Mouse (Mus musculus): ENCODE data around the gene Mkrn1.
"Not testable (repeated sequence)": the region's sequence is repeated elsewhere in the genome, so short reads cannot be mapped to it uniquely, and the experiment has no call there.

The Mkrn1 gene

DNA sequence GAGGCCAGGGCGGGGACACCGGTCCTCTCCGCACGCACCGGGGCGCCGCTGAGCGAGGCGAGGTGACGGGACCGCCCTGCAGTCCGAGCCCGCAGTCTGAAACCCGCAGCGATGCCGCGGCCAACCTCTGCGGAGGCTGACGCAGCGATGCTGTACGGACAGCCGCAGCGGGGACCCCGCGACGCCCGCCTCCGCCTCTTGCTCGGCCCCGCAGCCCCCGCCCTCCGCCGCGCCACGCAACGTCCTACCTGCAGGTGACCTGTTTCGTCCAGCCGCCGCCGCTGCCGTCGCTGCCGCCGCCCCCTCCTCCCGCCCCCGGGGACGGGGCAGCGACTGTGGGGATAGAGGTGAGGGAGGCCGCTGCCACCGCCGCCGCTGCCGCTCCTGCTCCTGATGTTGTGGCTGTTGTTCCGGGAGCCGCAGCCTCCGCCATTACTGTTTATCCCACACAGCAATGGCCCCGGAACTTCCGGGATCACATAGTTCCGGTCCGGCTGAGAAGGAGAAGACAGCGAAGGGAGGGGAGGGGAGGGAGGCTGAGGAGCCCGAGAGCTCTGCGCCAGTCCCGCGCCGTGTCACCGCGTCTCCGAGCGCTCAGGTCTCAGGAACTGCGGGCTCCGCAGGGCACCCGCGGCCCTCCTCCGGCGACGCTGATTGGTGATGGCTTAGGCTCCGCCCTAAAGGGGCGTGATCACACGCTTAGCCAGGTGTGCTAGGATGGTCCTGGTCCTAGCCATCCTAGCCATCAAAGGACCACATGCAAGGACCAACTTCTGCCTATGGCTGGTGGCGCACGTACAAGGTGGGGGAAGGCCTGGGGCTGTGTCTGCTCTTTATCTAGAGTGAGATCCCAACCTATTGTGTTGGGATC, at the start of gene Mkrn1:
Gene Mkrn1, minus strand, starts transcription at position 612 of the 871 bp plus-strand sequence.
- peak; percentile 90 for DNase-seq (ENCODE audit: low read depth, low spot score)

DNA sequence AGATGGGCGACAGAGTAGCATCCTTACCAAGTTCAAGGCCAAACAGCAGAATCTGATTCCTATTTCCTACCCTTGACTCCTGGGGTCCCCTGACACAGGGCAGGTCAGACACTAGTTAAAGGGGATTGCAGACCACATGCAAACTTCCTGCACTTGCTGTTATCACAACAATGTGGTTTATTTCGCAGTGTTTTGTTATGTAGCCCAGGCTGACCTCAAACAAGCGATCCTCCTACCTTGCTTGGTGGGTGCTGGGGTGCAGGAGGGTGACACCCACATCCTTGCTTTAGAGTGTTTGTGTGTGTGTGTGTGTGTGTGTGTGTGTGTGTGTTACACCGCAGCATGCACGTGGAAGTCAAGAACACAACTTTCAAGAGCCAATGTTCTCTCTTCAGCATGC, 49.2 kb upstream of the Mkrn1 start:
- no peak for DNase-seq (ENCODE audit: low read depth, low spot score)

DNA sequence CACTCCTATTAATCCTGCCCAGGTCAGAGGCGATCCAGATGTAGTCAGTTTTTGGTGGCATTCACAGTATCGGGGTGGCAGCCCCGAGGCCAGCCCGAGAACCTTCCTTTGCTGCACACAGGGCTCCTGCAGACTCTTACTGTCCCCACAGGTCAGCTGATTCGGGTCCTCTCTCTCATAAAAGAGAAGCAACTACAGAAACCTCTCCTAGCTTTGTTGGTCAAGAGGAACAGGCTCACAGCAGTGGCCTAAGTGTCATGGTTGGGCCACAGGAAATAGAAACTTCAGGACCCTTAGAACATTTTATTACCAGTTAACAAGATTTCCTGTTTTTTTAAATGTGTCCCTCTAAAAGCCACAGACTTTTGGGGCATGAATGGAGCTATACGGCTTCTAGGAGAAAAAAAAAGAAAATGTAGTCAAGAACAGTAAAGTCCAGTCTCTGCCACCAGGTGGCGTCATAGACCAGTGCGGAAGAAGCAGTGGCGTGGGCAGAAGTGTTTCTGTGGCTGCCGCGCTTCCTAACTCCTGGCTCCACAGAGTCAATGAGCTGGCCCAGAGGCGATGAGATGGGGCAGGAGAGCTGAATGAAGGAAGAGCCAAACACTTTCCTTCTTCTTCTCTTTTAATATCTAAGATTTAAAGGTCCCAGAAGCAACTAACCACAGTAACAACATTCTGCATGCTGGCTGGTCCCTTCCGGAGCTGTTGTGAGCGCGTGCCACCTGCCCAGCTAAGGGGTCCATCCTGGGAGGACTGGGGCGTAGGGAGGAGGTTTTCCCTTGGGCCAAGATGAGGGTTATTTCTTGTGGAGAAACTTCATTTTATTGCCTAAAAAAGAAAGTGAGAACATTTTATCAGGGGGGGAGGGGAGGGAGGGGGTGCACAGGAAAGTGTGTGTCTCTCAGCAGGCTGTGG, 42.6 kb upstream of the Mkrn1 start:
- DNase-seq (ENCODE audit: low read depth, low spot score), result peak; percentile 90

DNA sequence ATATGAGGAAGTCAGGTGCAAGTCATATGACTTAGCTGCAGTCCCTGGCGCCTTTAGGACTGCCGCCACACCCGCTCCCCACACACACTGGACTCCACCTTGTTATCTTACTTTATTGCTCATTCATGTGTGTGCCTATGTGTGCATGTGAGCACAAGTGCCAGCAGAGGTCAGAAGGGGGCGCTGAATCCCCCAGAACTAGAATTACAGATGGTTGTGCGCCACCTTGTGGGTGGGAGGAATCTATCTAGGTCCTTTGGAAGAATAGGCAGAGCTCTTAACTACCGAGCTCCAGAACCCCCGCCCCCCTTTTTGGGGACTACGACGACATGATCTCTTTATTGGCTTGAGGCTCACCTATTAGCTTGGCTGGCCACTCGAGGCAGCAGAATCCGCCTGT, 39.8 kb upstream of the Mkrn1 start:
- DNase-seq (ENCODE audit: low read depth, low spot score), result peak; percentile 42

DNA sequence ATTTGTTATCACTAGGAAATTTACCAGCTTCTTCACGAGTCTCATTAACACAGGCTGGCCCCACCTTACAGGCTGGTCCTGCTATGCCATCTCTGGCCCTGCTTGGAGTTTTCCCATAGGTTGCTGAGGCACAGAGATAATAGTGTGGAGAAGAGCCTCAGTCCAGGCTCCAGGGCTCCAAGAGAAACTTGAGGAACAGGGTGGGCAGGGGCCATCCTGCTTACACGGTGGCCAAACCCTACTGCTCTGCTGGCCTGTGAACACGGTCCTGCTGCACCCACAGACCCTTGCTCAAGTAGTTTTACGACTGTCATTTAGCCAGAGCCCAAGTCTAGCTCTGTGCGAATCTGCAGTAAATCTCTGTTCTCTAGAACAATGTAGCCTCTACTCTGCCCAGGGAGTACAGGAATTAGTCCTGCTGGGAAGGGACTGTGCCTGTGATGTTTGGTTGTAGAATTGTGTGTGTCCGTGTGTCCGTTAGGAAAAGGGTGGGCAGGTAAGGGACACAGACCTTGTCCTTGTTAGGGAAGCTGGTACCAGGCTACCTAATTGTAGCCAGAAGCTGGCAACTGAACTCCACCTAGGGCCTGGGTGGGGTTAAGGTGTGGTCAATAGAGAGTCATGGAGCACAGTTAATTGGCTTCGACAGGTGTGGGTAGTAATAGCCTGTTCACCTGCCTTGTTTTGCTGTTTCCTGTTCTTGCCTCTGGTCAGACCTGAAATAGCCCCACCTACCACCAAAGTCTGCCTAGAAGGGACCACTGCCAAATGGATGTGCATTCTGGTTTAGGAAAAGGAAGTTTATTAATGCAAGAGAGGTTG, 35.3 kb upstream of the Mkrn1 start:
- DNase-seq (ENCODE audit: low read depth, low spot score), result no peak

DNA sequence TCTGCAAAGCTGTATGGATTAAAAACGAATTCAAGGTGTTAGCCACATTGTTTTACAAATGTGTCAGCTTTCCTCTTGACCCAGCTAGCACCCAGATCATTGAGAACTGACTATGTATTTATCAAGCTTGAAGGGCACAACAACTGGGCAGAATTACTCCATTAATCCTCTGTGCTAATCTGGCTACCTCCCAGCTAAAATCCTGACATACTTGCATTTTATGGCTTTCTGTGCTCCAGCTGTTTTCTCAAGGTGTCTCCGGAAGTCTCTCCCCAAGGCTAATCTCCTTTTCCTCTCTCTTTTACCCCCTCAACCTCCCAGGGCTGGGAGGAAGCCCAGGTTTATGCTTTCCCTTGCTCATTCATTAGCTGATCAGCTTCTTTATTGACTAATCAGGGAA, 34.4 kb upstream of the Mkrn1 start:
- DNase-seq (ENCODE audit: low read depth, low spot score), result no peak

DNA sequence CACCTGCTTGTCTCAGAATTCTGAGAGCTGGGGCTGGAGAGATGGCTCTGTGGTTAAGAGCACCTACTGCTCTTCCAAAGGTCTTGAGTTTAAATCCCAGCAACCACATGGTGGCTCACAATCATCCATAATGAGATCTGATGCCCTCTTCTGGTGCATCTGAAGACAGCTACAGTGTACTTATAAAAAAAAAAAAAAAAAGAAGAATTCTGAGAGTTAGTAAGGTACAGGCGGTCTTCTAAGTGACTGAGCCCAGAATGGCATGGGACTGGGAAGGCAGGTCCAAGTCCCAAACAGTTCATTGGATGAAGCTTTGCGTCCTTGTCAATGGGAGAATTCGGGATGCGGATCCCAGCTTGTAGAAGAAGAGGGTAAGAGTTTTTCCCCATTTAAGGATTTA, 33.3 kb upstream of the Mkrn1 start:
- DNase-seq (ENCODE audit: low read depth, low spot score), result no peak

DNA sequence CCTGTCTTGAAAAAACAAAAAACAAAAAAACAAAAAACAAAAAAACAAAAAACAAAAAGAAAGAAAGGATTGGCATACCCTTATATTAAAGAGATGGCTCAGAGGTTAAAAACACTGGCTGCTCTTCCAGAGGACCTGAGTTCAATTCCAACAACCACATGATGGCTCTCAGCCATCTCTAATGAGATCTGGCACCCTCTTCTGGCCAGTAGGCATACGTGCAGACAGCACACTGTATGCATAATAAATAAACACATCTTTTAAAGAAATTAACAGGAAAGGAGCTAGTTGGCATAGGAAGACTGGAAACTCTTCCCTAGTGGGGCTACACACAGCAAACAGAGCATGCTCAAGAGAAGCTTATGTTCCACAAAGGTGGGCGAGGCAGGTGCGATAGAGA, 30.8 kb upstream of the Mkrn1 start:
- DNase-seq (ENCODE audit: low read depth, low spot score), result peak; percentile 44

DNA sequence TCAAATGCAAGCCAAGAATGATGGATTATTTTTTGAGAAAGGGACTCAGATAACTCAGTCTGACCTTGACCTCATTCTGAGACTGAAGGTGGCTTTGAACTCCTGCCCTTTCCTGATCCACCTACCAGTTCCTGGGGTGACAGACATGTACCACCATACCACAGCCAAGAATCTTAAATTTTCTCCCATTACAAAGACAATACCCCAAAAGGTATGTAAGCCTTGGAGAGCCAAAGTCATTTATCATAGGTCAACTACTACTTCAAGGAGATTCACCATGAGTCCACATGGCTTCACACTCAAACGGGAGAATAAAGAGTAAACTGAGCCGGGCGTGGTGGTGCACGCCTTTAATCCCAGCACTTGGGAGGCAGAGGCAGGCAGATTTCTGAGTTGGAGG, 30.3 kb upstream of the Mkrn1 start:
- DNase-seq (ENCODE audit: low read depth, low spot score), result no peak

DNA sequence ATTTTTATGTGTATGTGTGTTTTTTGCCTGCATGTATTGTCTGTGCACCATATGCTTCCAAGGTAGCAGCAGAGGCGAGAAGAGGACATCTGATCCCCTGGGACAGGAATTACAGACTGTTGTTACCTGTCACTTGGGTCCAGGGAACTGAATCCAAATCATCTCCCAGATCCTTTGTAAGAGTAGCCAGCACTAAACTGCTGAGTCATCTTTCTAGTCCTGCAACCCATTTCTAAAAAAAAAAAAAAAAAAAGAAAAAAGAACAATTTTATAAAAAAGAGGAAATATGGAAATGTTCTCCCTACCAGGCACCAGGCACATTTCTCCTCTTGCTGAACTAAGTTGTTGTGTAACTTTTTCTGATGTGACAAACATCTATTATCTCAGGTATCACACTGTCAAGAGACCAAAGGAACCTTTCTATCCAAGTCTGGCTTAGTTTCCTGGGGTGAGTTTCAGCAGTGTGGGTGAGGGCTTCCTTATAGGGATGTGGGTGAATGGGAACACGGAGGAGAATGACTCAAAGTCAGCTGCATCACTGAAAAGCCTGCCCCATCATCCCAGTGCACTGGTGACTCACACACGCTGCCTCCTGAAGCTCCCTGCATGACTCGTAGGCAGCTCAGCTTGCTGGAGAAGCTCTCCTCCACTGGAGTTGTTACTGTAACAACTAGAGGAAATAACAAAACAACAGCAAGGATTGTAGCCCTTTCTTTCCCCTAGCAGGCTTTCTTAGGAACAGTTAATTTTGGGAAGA, 27.3 kb upstream of the Mkrn1 start:
- no peak for DNase-seq (ENCODE audit: low read depth, low spot score)

DNA sequence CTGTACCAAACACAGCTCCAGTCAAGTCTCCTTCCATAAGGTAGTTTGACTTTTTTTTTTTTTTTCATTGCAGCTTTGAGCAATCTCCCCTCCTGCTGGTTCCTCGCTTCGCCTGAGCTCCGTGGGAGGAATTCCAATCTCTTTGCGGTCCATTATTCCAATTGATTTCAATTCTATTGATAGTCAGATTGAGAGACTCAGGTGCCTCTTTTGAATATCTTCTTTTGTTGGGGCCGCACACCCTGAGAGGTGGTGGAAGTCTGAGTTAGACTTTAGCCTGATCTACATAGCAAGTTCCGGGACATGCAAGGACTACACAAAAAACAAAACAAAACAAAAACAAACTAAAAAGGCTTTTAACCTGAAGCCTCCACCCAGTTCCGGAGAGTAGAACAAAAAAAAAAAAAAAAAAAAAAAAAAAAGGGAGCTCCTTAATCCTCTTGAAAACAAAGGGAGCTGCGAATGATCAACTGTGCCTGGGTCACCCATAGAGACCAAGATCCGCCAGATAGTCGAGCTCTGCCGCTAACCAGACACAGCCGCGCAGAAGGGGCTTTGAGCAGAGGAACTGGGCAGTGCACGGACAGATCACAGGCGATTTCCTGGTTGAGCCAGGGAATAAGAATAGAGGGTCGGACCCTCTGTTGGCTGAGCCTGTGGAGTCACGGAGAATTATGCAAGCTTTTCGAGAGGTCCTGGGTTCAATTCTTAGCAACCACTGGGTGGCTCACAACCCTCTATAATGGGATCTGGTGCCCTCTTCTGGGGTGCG, 25.7 kb upstream of the Mkrn1 start:
- DNase-seq (ENCODE audit: low read depth, low spot score), result no peak

DNA sequence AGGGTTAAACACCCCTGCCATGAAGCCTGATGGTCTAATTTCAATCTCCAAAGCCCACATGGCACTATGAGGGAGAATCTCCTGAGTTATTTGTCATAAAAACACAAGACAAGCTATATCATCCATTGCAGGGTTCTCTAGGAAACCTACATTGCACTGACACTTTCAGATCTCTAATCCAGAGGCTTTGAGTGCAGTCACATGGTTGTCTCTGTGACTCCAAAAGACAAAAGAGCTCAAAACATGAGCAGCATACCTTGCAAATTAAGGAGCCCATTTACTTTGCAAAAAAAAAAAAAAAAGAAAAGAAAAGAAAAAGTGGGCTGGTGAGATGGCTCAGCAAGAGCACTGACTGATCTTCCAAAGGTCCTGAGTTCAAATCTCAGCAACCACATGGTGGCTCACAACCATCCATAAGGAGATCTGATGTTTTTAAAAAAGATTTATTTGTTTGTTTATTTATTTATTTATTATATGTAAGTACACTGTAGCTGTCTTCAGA, 22.6 kb upstream of the Mkrn1 start:
- no peak for DNase-seq (ENCODE audit: low read depth, low spot score)

DNA sequence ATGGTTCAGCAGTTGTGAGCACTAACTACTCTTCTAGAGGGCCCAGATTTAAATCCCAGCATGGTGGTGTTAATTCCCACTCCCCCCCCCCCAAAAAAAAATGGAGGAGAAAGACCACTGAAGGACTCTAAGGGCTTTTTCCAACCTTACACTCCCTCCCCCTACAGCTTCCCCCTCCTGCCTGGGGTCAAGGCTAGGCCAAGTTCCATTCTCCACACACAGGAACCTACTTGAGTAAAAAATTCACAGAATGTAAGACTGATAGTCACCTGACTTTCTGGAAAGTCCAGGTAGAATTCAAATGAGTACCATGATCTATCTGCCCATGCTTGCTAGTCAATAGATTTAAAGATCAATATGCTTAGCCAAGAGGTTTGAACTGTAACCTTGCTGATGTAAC, 19.9 kb upstream of the Mkrn1 start:
- DNase-seq (ENCODE audit: low read depth, low spot score), result no peak

DNA sequence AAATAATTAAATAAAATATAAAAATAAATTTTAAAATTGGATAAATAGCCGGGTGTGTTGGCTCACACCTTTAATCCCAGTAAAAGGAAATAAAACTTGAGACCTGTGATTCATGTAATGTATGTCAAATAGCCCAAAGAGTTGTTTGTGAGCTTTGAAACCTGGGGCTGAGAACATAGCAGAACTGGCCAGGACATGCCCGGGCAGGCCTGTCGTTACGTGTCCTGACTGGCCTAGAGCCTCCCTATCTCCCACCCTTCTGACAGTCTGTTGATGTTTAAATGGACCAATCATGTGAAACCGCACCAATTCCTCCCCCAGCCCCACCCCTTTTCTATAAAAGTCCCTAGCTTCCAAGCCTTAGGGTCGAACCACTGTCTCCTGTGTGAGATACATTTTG, 17.3 kb upstream of the Mkrn1 start:
- not testable (repeated sequence) for DNase-seq (ENCODE audit: low read depth, low spot score)

DNA sequence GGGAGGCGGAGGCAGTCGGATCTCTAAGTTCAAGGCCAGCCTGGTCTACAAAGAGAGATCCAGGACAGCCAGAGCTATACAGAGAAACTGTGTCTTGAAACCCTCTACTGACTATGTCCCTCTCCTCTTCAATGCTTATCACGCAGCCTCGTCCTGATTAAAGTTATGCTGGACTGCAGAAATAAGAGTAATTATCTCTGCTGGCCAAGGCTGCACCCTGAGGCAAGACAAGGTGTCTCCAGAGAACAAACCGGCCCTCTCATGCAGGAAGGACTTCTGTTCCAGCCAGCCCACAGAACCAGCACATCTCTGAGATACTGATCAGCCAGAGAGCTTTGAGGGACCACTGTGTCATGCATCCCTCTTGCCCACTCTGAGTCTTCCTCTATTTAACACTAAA, 15.6 kb upstream of the Mkrn1 start:
- no peak for DNase-seq (ENCODE audit: low read depth, low spot score)

DNA sequence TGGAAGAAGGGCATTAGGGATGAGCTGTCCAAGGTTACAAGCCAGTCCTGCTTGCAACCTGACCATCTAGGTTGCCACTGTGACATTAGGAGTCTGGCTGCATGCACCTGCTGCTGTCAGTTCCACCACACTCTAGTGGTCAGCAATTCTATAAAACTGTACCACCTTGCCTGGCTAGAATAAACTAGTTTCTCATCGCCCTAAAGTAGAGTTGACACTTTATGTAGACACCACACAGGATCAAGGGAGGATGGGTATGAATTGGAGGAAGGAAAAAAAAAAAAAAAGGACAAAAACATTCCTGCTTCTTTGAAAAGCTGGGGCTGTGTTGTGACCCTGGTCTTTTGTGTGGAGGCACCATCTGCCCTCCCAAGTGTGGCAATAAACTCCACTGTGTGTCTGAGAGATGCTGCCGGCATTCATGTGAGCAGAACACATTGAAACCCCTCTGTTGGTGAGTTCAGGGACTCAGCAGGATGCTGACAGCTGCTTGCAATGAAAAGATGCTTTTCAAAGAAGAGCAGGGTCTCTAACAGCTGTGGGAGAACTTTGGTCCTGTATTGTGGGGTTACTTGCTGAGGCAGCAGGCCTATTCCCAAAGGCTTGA, 14.7 kb upstream of the Mkrn1 start:
- DNase-seq (ENCODE audit: low read depth, low spot score), result no peak

DNA sequence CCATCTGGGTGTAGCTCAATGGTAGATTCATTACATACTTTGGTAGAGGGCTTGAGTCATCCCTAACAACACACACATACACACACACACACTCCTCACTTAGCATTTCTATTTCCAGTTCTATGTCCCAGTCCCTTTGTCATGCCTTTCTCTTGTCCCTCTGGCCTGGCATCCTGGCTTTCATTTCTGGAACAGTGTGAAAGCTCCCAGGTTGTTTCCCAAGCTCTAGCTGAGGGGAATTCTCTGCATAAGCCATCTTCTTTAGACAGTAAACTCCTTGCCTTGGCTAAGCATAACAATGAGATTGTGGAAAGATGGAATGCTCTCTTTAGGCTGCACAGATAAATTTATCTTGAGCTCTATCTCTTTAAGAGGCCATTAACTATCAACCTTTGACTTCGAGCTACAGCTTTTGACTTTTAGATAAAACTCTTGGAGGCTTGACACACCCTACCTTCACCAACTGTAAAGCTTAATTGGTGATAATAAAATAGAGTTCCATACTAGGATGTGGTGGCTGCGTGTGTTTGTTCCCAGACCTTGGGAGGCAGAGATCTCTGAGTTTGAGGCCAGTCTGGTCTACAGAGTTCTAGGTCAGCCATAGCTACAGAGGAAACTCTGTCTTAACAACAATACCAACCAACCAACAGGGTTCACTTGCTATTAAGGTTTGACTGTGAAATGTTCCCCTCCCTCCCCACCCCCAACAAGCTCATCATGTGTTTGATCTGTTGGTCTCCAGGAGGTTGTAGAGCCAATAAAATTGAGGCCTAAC, 14.0 kb upstream of the Mkrn1 start:
- DNase-seq (ENCODE audit: low read depth, low spot score), result no peak

DNA sequence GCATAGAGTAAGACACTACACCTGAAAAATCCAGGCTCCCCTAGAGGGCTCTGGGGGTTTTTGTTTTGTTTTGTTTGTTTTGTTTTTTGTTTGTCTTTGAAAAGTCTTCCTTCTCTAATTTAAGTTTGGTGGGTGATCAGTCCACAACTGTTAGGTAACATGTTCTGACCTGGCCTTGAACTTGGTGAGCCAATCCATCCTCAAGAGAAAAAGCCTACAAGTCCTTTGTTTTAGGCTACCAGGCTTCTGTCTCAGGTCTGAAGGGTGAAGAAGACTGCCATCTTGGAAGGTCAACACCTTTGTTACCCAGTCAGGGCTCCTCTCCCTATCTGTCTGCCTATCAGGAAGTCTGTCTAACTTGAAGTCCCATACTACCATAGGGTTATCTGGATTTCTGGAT, 13.4 kb upstream of the Mkrn1 start:
- no peak for DNase-seq (ENCODE audit: low read depth, low spot score)

DNA sequence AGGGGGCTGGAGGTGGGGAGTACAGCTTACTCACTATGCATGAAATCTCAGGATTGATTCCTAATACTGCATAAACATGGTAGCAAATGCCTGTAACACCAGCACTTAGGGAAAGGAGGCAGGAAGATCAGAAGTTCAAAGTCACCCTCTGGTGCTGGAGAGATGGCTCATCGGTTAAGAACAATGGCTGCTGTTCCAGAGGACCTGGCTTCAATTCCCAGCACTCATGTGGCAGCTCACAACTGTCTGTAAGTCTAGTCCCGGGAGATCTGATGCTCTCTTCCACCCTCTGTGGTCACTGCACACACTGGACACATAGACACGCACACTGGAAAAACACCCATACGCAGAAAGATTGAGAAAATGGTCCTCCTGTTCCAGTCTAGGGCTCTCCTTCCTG, 12.9 kb upstream of the Mkrn1 start:
- DNase-seq (ENCODE audit: low read depth, low spot score), result no peak
